In the genomic region with DNA sequence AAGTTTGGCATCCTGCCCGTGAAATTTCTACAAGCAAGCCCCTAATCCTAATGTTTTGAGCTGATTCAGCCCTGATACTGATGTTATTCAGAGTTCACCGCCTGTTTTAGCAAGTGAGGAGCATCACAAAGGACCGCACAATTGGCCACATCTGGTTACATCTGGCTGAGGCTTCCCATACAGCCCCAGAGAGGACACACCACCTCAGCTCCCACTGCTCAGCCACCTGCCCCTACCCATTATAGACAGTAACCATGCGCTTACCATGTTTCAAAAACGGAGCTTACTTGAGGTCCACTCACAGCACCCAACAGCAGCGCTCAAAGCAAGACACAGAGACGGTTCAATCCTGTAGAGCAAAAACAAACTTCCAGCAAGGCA, we compare ENCODE assay signal across 8 mouse cellular contexts. TPM values are rescaled to one million over a fixed set of nuclear protein-coding genes. Genes with fewer than 3 reads are reported as not detected.
DNase-seq lines count a peak whose midpoint lies in the region; ATAC-seq and TF ChIP-seq lines count a peak whose summit lies in the region.
"Not testable (repeated sequence)": the region's sequence is repeated elsewhere in the genome, so short reads cannot be mapped to it uniquely, and the experiment has no call there.

No protein-coding gene starts in this region.

- peak overlapping the region; percentile 64 for H3K9ac ChIP-seq in forebrain, embryonic 11.5 days (ENCODE audit: low read length)
- peak overlapping the region; percentile 72 for H3K9ac ChIP-seq in heart, embryonic 15.5 days
- H3K9ac ChIP-seq in intestine, postnatal 0 days (ENCODE audit: low read depth, low read length) = peak overlapping the region; percentile 48
- H3K9ac ChIP-seq in limb, embryonic 14.5 days (ENCODE audit: low read depth, low read length, severe bottlenecking) = peak overlapping the region; percentile 63
- H3K9ac ChIP-seq in lung, postnatal 0 days (replicated peaks; ENCODE audit: low read depth) = peak overlapping the region; percentile 64
- peak overlapping the region; percentile 76 for H3K9ac ChIP-seq in neural tube, embryonic 13.5 days

- not testable (repeated sequence) for ATAC-seq in forebrain, embryonic 11.5 days (replicated peaks; ENCODE audit: low FRiP score); heart, embryonic 15.5 days (replicated peaks; ENCODE audit: insufficient number of reproducible peaks, insufficient read depth, low FRiP score, low read depth); intestine, postnatal 0 days; lung, postnatal 0 days; neural tube, embryonic 13.5 days (ENCODE audit: low read depth)
- ATAC-seq in limb, embryonic 14.5 days (ENCODE audit: low FRiP score, low read depth) = peak; percentile 59; the same call in 1 of the 2 replicates

- peak overlapping the region; percentile 79 for H3K4me2 ChIP-seq in forebrain, embryonic 11.5 days (ENCODE audit: low read depth, low read length, severe bottlenecking)
- H3K4me2 ChIP-seq in heart, embryonic 15.5 days = peak overlapping the region; percentile 85
- peak overlapping the region; percentile 74 for H3K4me2 ChIP-seq in intestine, postnatal 0 days (replicated peaks; ENCODE audit: low read depth)
- H3K4me2 ChIP-seq in limb, embryonic 14.5 days (replicated peaks; ENCODE audit: low read depth, low read length, severe bottlenecking) = peak overlapping the region; percentile 72
- H3K4me2 ChIP-seq in lung, postnatal 0 days (replicated peaks; ENCODE audit: low read depth, low read length) = peak overlapping the region; percentile 72
- H3K4me2 ChIP-seq in neural tube, embryonic 13.5 days = peak overlapping the region; percentile 72

- peak overlapping the region; percentile 59; the same call in 1 of the 2 replicates for H3K27ac ChIP-seq in brown adipose tissue, adult 24 weeks (replicated peaks; ENCODE audit: low read depth, low read length)
- not testable (repeated sequence) for H3K27ac ChIP-seq in forebrain, embryonic 11.5 days (ENCODE audit: low read depth, low read length); intestine, postnatal 0 days (ENCODE audit: low read depth, low read length); limb, embryonic 14.5 days (replicated peaks; ENCODE audit: low read depth, low read length)
- peak overlapping the region; percentile 96 for H3K27ac ChIP-seq in heart, embryonic 15.5 days
- H3K27ac ChIP-seq in lung, postnatal 0 days (ENCODE audit: low read length) = peak overlapping the region; percentile 59; the same call in 1 of the 2 replicates
- H3K27ac ChIP-seq in neural tube, embryonic 13.5 days (replicated peaks) = peak overlapping the region; percentile 91
- peak overlapping the region; percentile 39 for H3K27ac ChIP-seq in thymus, adult 2 months (ENCODE audit: control insufficient read depth, insufficient read depth, low read length)

- H3K9me3 ChIP-seq in forebrain, embryonic 11.5 days (ENCODE audit: control insufficient read depth, low read length); heart, embryonic 15.5 days (replicated peaks); intestine, postnatal 0 days (ENCODE audit: control insufficient read depth); limb, embryonic 14.5 days (ENCODE audit: control insufficient read depth, low read length); lung, postnatal 0 days (ENCODE audit: low read length); neural tube, embryonic 13.5 days: not testable (repeated sequence)

- TF ChIP-seq EP300 in lung, postnatal 0 days (IDR thresholded peaks at IDR 0.05) = not testable (repeated sequence)

- not testable (repeated sequence) for H3K27me3 ChIP-seq in forebrain, embryonic 11.5 days (ENCODE audit: control insufficient read depth, insufficient read depth, low read length); heart, embryonic 15.5 days; intestine, postnatal 0 days (replicated peaks; ENCODE audit: control insufficient read depth, insufficient read depth, low read length); limb, embryonic 14.5 days (ENCODE audit: control insufficient read depth, insufficient read depth, low read length); lung, postnatal 0 days (replicated peaks; ENCODE audit: insufficient read depth, low read length); neural tube, embryonic 13.5 days; thymus, adult 2 months (ENCODE audit: control insufficient read depth, insufficient read depth, low read length)

- WGBS in forebrain, embryonic 11.5 days = 3% methylated on average over 7 of the region's 7 CpGs
- WGBS in heart, embryonic 15.5 days = 2% methylated on average over 7 of the region's 7 CpGs
- 4% methylated on average over 7 of the region's 7 CpGs for WGBS in intestine, postnatal 0 days
- WGBS in limb, embryonic 14.5 days = 2% methylated on average over 7 of the region's 7 CpGs
- 3% methylated on average over 7 of the region's 7 CpGs for WGBS in lung, postnatal 0 days
- 5% methylated on average over 7 of the region's 7 CpGs for WGBS in neural tube, embryonic 13.5 days
- WGBS in thymus, adult 2 months = 4% methylated on average over 7 of the region's 7 CpGs

- not testable (repeated sequence) for H3K4me1 ChIP-seq in brown adipose tissue, adult 24 weeks (ENCODE audit: control insufficient read depth, insufficient read depth, insufficient read length, low read length); forebrain, embryonic 11.5 days (replicated peaks; ENCODE audit: control insufficient read depth, insufficient read depth, low read length); heart, embryonic 15.5 days (replicated peaks); intestine, postnatal 0 days (replicated peaks; ENCODE audit: control insufficient read depth, insufficient read depth, low read length); limb, embryonic 14.5 days (ENCODE audit: control insufficient read depth, insufficient read depth, low read length); lung, postnatal 0 days (ENCODE audit: insufficient read depth, low read depth, low read length); thymus, adult 2 months (replicated peaks; ENCODE audit: control insufficient read depth, insufficient read depth, low read length)
- H3K4me1 ChIP-seq in neural tube, embryonic 13.5 days (replicated peaks) = peaks cover 20% of the 10 kb centered on the region

- H3K36me3 ChIP-seq in forebrain, embryonic 11.5 days (ENCODE audit: control insufficient read depth, insufficient read depth, low read length); heart, embryonic 15.5 days; intestine, postnatal 0 days (ENCODE audit: control insufficient read depth, insufficient read depth); limb, embryonic 14.5 days (ENCODE audit: control insufficient read depth, insufficient read depth, low read length); lung, postnatal 0 days (ENCODE audit: insufficient read depth, low read length); neural tube, embryonic 13.5 days; thymus, adult 2 months (ENCODE audit: control insufficient read depth, insufficient read depth, low read length): not testable (repeated sequence)

- not testable (repeated sequence) for TF ChIP-seq CTCF in intestine, postnatal 0 days (IDR thresholded peaks at IDR 0.05; ENCODE audit: low read depth); lung, postnatal 0 days (IDR thresholded peaks at IDR 0.05); thymus, adult 2 months (IDR thresholded peaks at IDR 0.05; ENCODE audit: borderline replicate concordance, control insufficient read depth, extremely low read depth, insufficient read depth, low read length, poor library complexity)

- not testable (repeated sequence) for TF ChIP-seq POLR2A in limb, embryonic 14.5 days (IDR thresholded peaks at IDR 0.05; ENCODE audit: borderline replicate concordance, extremely low read depth, insufficient read depth, insufficient read length); thymus, adult 2 months (IDR thresholded peaks at IDR 0.05; ENCODE audit: control insufficient read depth, extremely low read depth, insufficient read depth, low read length, poor library complexity)

- not testable (repeated sequence) for DNase-seq in forebrain, embryonic 11.5 days (ENCODE audit: low spot score); limb, embryonic 14.5 days (ENCODE audit: low spot score); lung, postnatal 0 days (ENCODE audit: low spot score); thymus, adult 2 months

- peak overlapping the region; percentile 77 for H3K4me3 ChIP-seq in brown adipose tissue, adult 24 weeks (ENCODE audit: insufficient read depth, low read depth, low read length)
- peak overlapping the region; percentile 43 for H3K4me3 ChIP-seq in forebrain, embryonic 11.5 days (ENCODE audit: low read depth, low read length)
- H3K4me3 ChIP-seq in heart, embryonic 15.5 days = peak overlapping the region; percentile 70
- peak overlapping the region; percentile 58 for H3K4me3 ChIP-seq in intestine, postnatal 0 days (ENCODE audit: low read depth, low read length)
- peak overlapping the region; percentile 57 for H3K4me3 ChIP-seq in limb, embryonic 14.5 days (replicated peaks; ENCODE audit: low read length)
- peak overlapping the region; percentile 54 for H3K4me3 ChIP-seq in lung, postnatal 0 days (ENCODE audit: low read depth, low read length)
- H3K4me3 ChIP-seq in neural tube, embryonic 13.5 days = peak overlapping the region; percentile 55
- peak overlapping the region; percentile 83 for H3K4me3 ChIP-seq in thymus, adult 2 months (ENCODE audit: control insufficient read depth, insufficient read depth, low read length)

RNA-seq across cellular contexts. Expression of gene Zfp825, which starts 31.5 kb away (rescaled TPM):
- polyA plus RNA-seq in brown adipose tissue, adult 24 weeks (2012; ENCODE audit: insufficient read depth, insufficient read length, missing spikeins) = 5.4 and 8.0 TPM in 2 replicates
- 20.4 and 24.6 TPM in 2 replicates for polyA plus RNA-seq in forebrain, embryonic 11.5 days (2014; fragmentation: Nextera tagmentation; extraction: Ambion mirVana)
- polyA plus RNA-seq in heart, embryonic 15.5 days (2015; fragmentation: Nextera tagmentation; extraction: Ambion mirVana) = 11.8 and 12.7 TPM in 2 replicates
- 8.1 and 9.3 TPM in 2 replicates for polyA plus RNA-seq in intestine, postnatal 0 days (2015; fragmentation: Nextera tagmentation; extraction: Ambion mirVana)
- polyA plus RNA-seq in limb, embryonic 14.5 days (2012; rRNA removed) = 6.4 and 9.9 TPM in 2 replicates
- 20.1 and 21.1 TPM in 2 replicates for polyA plus RNA-seq in limb, embryonic 14.5 days (2014; fragmentation: Nextera tagmentation; extraction: Ambion mirVana)
- polyA plus RNA-seq in lung, postnatal 0 days (2015; fragmentation: Nextera tagmentation; extraction: Ambion mirVana) = 14.9 and 15.2 TPM in 2 replicates
- polyA plus RNA-seq in neural tube, embryonic 13.5 days (2015; fragmentation: Nextera tagmentation; extraction: Ambion mirVana) = 17.6 and 23.7 TPM in 2 replicates
- 0.98 and 1.1 TPM in 2 replicates for polyA plus RNA-seq in thymus, adult 2 months (2012; rRNA removed)
